Mouse (Mus musculus) liver, embryonic 13.5 days (tissue): Measurements from ENCODE around the gene Bysl. TPM values are rescaled to one million over a fixed set of nuclear protein-coding genes. Genes with fewer than 3 reads are reported as not detected.

ENCODE experiments used
- ATAC-seq: fragments of 200-750 bp; cut with Nextera tagmentation; 2 replicates; pipeline ENCODE4 v1.8.0; 2017; ENCODE audit warnings: low read depth, mild to moderate bottlenecking, moderate number of reproducible peaks, moderate library complexity
- DNase-seq: peaks from one replicate; pipeline ENCODE4 v3.0.0; 2022
- H3K27ac ChIP-seq: fragments of 300-500 bp; sonication (generic); 2 replicates; pipeline ENCODE4 v1.5.1; 2015; ENCODE audit warnings: moderate library complexity, mild to moderate bottlenecking, inconsistent platforms
- H3K27me3 ChIP-seq: fragments of 300-500 bp; sonication (generic); 2 replicates; pipeline ENCODE4 v1.6.1; 2015; ENCODE audit warnings: mild to moderate bottlenecking, inconsistent platforms
- H3K36me3 ChIP-seq: fragments of 300-500 bp; sonication (generic); 2 replicates; pipeline ENCODE4 v1.6.1; 2015; ENCODE audit warnings: mild to moderate bottlenecking, inconsistent platforms
- H3K4me1 ChIP-seq: fragments of 300-500 bp; sonication (generic); replicated peaks from 2 replicates; pipeline ENCODE4 v1.6.1; 2015; ENCODE audit warnings: inconsistent platforms
- H3K4me2 ChIP-seq: fragments of 300-500 bp; sonication (generic); 2 replicates; pipeline ENCODE4 v1.6.1; 2015; ENCODE audit warnings: inconsistent platforms, mild to moderate bottlenecking, moderate library complexity
- H3K4me3 ChIP-seq: fragments of 300-500 bp; sonication (generic); replicated peaks from 2 replicates; pipeline ENCODE4 v1.5.1; 2015; ENCODE audit warnings: mild to moderate bottlenecking, inconsistent platforms
- H3K9ac ChIP-seq: fragments of 300-500 bp; sonication (generic); 2 replicates; pipeline ENCODE4 v1.6.1; 2015; ENCODE audit warnings: mild to moderate bottlenecking, inconsistent platforms
- H3K9me3 ChIP-seq: fragments of 300-500 bp; sonication (generic); replicated peaks from 2 replicates; pipeline ENCODE4 v1.6.1; 2016; ENCODE audit warnings: inconsistent platforms
- WGBS: fragments of 180-500 bp; shearing (Covaris S2); methylation state at CpG from one replicate; pipeline ENCODE4 v1.1.7; 2015; ENCODE audit not compliant: insufficient replicate concordance; 5-methylcytosine and 5-hydroxymethylcytosine counted together
- polyA plus RNA-seq: library from polyadenylated mRNA; unstranded; fragments of >200 nt; fragmentation: Nextera tagmentation; extraction: Ambion mirVana; gene quantifications from 2 replicates; pipeline ENCODE4 v1.2.1, GENCODE M21; 2015

Bysl gene
- polyA plus RNA-seq, 1 experiment from 2014 or later = 28.4 TPM

DNA sequence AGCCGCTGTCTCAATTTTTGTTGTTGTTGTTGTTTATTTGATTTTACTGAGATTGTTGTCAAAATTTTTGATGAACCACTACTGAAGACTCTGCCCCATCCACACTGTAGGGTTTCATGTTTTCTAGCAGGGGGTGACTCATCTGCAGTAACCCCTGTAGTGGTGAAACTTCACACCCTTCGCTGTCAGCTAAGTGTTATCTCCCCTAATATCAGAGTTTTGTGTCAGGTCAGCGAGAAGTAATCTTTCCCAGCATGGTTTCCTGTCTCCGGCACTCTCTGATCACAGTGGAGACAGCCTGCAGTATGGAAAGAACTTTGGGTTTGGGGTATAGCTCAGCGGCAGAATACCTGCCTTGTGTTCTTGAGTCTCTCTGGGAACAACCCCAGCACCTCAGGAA lies 46.7 kb downstream of the Bysl start:
- WGBS = 23% methylated on average over 5 of the region's 5 CpGs
- no peak for ATAC-seq

DNA sequence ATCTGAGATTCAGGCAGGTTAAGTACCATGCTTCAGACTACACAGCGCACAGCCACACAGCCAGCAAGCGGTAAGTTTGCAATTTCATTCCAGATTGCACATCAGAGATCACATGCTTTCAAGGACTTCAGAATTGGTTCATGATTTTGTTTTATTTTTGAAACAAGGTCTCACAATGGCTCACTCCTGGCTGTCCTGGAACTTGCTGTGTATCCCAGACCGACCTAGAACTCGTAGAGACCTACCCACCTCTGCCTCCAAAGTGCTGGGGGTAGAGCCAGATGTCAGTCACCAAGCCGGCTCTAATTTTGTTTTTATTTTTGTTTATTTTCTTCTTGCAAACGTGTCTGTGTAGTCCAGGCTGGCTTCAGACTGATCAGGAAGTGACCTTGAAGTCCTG lies 48.4 kb downstream of the Bysl start:
- Histone ChIP-seq H3K27me3 (no peaks in the 10 kb centered on the region), H3K27ac (0 out of 2 replicates have a peak overlapping the region, but pooled peaks have one; percentile 21), H3K4me2 (no peak overlapping the region), H3K9me3 (no peaks in the 10 kb centered on the region), H3K4me1 (peaks cover 68% of the 10 kb centered on the region), H3K4me3 (no peak overlapping the region), H3K36me3 (no peaks in the 10 kb centered on the region), H3K9ac (no peak overlapping the region)
- no peak for ATAC-seq
- WGBS = 76% methylated on average over 6 of the region's 6 CpGs
- DNase-seq = no peak

More for the DNA sequence above, 46.7 kb downstream of the Bysl start:
- DNase-seq = no peak
- H3K9me3 ChIP-seq = no peaks in the 10 kb centered on the region
- no peak overlapping the region for H3K4me3 ChIP-seq
- H3K27ac ChIP-seq = peak overlapping the region; percentile 61
- peaks cover 78% of the 10 kb centered on the region for H3K4me1 ChIP-seq
- H3K36me3 ChIP-seq = no peaks in the 10 kb centered on the region
- 0 out of 2 replicates have a peak overlapping the region, but pooled peaks have one; percentile 23 for H3K9ac ChIP-seq
- peak overlapping the region; percentile 20; the same call in 1 of the 2 replicates for H3K4me2 ChIP-seq
- H3K27me3 ChIP-seq = no peaks in the 10 kb centered on the region

DNA sequence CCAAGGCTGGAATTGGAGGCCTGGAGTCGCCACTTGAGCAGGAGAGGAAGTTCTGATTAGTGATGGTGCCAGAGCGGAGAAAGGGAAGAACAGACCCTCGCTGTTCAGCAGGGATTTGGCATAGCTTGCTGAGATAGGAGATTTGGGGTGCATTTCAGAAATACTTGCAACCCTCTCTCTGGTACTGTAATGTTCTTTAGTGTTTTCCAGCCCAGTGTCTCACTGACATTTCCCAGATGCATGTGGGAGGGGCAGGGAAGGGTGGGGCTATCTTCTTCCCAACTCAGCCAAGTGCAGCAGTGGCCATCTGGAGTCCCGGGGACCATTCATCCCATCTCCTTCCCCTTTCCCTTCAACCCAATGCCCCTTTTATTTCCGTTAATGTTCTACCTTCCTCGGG lies 51.6 kb downstream of the Bysl start:
- H3K4me2 ChIP-seq = no peak overlapping the region
- H3K4me3 ChIP-seq = no peak overlapping the region
- no peaks in the 10 kb centered on the region for H3K9me3 ChIP-seq
- peaks cover 43% of the 10 kb centered on the region for H3K4me1 ChIP-seq
- H3K9ac ChIP-seq = no peak overlapping the region
- no peaks in the 10 kb centered on the region for H3K27me3 ChIP-seq
- H3K36me3 ChIP-seq = no peaks in the 10 kb centered on the region
- no peak for DNase-seq
- no peak for ATAC-seq
- peak overlapping the region; percentile 53 for H3K27ac ChIP-seq
- WGBS = 69% methylated on average over 6 of the region's 6 CpGs

DNA sequence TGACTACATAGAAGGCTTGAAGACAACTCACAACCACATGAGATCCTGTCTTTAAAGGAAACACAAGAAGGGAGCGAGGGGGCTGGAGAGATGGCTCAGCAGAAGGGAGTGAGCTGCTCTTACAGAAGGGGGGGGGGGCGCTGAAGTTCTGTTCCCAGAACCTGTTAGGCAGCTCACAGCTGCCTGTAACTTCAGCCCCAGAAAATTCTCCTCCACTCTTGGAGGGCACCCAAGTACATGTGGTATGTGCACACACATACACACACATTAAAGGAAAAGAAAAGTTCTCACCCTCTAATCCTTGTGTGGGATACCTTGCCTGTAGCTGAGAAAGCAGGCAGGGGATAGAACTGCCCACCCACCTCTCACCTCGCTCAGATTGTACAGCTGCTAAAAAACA lies 54.1 kb downstream of the Bysl start:
- H3K4me1 ChIP-seq = peaks cover 25% of the 10 kb centered on the region
- H3K4me3 ChIP-seq = no peak overlapping the region
- WGBS = 53% methylated on average over 3 of the region's 3 CpGs
- H3K27me3 ChIP-seq = no peaks in the 10 kb centered on the region
- no peak overlapping the region for H3K4me2 ChIP-seq
- no peaks in the 10 kb centered on the region for H3K36me3 ChIP-seq
- peak overlapping the region; percentile 22; the same call in 1 of the 2 replicates for H3K9ac ChIP-seq
- no peak for DNase-seq
- no peaks in the 10 kb centered on the region for H3K9me3 ChIP-seq
- ATAC-seq = no peak
- no peak overlapping the region for H3K27ac ChIP-seq

DNA sequence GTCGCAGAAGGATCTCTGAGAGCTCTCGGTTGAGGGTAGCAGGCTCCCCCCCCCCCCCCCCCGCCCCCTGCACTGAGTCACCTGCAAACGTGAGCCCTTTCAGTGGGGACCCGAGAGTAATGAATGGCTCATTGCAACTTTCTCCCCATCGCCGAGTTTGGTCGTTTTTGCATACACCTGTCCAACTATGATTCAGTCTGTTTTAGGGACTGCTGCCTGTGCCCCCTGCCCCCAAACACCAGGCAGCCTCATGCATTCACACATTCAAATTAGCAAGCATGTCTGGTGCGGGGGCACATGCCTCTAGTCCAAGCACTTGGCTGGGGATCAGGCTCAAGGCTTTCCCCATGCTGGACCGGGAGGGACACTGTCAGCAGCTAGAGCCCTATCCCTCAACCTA lies 56.7 kb downstream of the Bysl start:
- Histone ChIP-seq H3K4me2 (no peak overlapping the region), H3K9ac (no peak overlapping the region), H3K36me3 (no peaks in the 10 kb centered on the region), H3K27me3 (no peaks in the 10 kb centered on the region), H3K9me3 (no peaks in the 10 kb centered on the region), H3K27ac (no peak overlapping the region), H3K4me3 (no peak overlapping the region), H3K4me1 (peaks cover 28% of the 10 kb centered on the region)
- no peak for DNase-seq
- no peak for ATAC-seq
- 72% methylated on average over 10 of the region's 10 CpGs for WGBS

DNA sequence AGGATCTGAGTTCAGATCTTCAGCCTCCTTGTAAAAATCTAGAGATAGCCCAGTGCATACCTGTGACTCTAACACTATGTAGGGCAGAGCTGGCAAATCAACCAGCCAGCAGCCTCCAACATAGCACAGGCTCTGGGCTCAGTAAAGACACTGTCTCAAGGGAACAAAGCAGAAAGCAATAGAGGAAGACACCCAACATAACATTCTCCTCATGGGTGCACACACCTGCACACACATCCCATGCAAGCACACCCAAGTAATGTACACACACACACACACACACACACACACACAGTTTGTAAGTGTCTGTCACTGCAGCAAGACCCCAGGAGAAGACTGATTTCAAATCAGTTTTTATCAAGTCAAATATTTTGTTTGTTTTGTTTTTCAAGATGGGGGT lies 58.3 kb downstream of the Bysl start:
- Histone ChIP-seq H3K4me2 (no peak overlapping the region), H3K27ac (no peak overlapping the region), H3K9ac (no peak overlapping the region), H3K27me3 (no peaks in the 10 kb centered on the region), H3K4me3 (no peak overlapping the region), H3K36me3 (no peaks in the 10 kb centered on the region), H3K4me1 (peaks cover 21% of the 10 kb centered on the region), H3K9me3 (no peaks in the 10 kb centered on the region)
- ATAC-seq (no peak), DNase-seq (no peak)

DNA sequence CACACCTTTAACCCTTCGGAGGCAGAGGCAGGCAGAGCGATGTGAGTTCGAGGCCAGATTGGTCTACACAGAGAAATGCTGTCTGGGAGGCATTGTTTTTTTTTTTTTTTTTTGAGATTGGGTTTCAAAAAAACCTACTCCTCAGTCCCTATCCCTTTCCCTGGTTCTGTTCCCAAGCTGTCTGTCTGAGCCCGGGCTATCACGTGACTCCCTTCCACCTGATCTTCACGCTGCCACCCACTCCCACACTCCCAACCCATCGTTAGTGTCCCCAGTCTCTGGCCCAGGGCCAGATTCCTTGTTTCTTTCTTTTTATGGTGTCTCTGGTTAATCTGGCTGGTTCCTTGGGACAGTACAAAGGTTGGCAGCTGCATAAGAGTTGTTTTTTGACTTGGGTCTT lies 60.2 kb downstream of the Bysl start:
- Histone ChIP-seq H3K4me2 (no peak overlapping the region), H3K27ac (no peak overlapping the region), H3K9me3 (no peaks in the 10 kb centered on the region), H3K9ac (no peak overlapping the region), H3K36me3 (no peaks in the 10 kb centered on the region), H3K4me3 (no peak overlapping the region), H3K27me3 (no peaks in the 10 kb centered on the region), H3K4me1 (peaks cover 21% of the 10 kb centered on the region)
- no peak for DNase-seq
- 78% methylated on average over 7 of the region's 7 CpGs for WGBS
- no peak for ATAC-seq

Other genes starting within 250 kb of the Bysl start
- gene Mrps10, start 242.6 kb downstream of the Bysl start, polyA plus RNA-seq = 61.2 and 61.6 TPM in 2 replicates
- gene Guca1b, start 226.1 kb downstream of the Bysl start, polyA plus RNA-seq = 0.43 and 0.58 TPM in 2 replicates
- 0.81 and 0.95 TPM in 2 replicates for gene Guca1a, start 210.9 kb downstream of the Bysl start, polyA plus RNA-seq
- gene AI661453, start 174.9 kb downstream of the Bysl start, polyA plus RNA-seq = 0.16 and 0.24 TPM in 2 replicates
- 0.78 and 0.88 TPM in 2 replicates for gene 1700001C19Rik, start 174.1 kb downstream of the Bysl start, polyA plus RNA-seq
- 14.4 and 14.5 TPM in 2 replicates for gene Taf8, start 109.2 kb downstream of the Bysl start, polyA plus RNA-seq
- 387 and 400 TPM in 2 replicates for gene Ccnd3, start 106.4 kb downstream of the Bysl start, polyA plus RNA-seq
- 26.0 and 26.1 TPM in 2 replicates for gene Med20, start 90 bp upstream of the Bysl start, polyA plus RNA-seq
- gene Gm20517, start 97 bp upstream of the Bysl start, polyA plus RNA-seq = 1.8 TPM in 2 replicates
- gene Usp49, start 19.2 kb upstream of the Bysl start, polyA plus RNA-seq = 3.3 and 4.1 TPM in 2 replicates
- 288 and 289 TPM in 2 replicates for gene Tomm6, start 76.9 kb upstream of the Bysl start, polyA plus RNA-seq
- 0.96 and 1.4 TPM in 2 replicates for gene Frs3, start 77.5 kb upstream of the Bysl start, polyA plus RNA-seq
- 0.06 and 0.07 TPM in 2 replicates for gene Gm21981, start 83.0 kb upstream of the Bysl start, polyA plus RNA-seq
- not detected in 2 replicates for gene Prickle4, start 83.2 kb upstream of the Bysl start, polyA plus RNA-seq
- gene Pgc, start 115.3 kb upstream of the Bysl start, polyA plus RNA-seq = 0.08 TPM in 1 of 2 replicates, not detected in the other
- gene Tfeb, start 125.5 kb upstream of the Bysl start, polyA plus RNA-seq = 4.4 and 4.6 TPM in 2 replicates
- gene Mdfi, start 223.2 kb upstream of the Bysl start, polyA plus RNA-seq = 0.93 and 1.1 TPM in 2 replicates